Mouse (Mus musculus) neural tube, postnatal 0 days (tissue): ENCODE measurements around the gene Fdx1l. TPM values are rescaled to one million over a fixed set of nuclear protein-coding genes. Genes with fewer than 3 reads are reported as not detected.

Source experiments
- microRNA counts: library from miRNA; unstranded; fragments of <30 nt; microRNA quantifications from one replicate; lab custom pipeline; 2015
- microRNA-seq: library from miRNA; unstranded; fragments of <30 nt; microRNA quantifications from one replicate; pipeline ENCODE4, GENCODE M21; 2016
- polyA plus RNA-seq: library from polyadenylated mRNA; unstranded; fragments of >200 nt; fragmentation: Nextera tagmentation; extraction: Ambion mirVana; gene quantifications from 2 replicates; pipeline ENCODE4 v1.2.1, GENCODE M21; 2015

The Fdx1l gene
- 86.5 and 102 TPM in 2 replicates for polyA plus RNA-seq

GRCm38 (mm10) chr9:21073044-21073840, at the start of gene Fdx1l, which contains the start of gene Gm49373:
Gene Fdx1l (minus strand): TSS chr9:21073614.
Gene Gm49373 (minus strand): TSS chr9:21073096.

DNA sequence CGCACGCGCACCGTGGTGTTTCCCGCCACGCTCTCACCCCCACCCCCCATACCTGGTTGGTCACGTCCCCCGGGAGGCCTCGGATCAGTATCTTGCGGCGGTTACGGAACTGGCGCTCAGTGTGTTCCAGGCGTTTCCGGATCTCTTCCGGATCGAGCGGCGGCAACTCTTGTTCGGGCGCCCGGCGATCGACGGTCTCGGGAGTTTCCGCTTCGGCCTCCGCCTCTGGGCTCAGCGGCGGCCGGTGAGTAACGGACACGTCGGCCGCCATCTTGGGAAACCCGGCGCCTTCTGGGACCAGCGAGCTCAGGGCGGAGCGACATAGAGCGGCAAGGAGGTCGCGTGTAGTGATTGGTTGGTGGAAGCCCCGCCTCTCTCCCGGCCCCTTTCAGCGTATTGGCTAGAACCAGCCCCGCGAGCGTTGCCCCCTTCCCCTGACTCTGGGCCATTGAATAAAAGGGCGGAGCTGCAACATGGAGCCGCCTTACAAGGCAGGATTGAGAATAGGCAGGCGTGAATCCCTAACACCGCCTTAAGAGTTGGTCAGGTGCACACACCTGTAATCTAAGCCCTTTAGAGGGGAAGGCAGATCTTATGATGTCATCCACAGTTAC, 18.4 kb upstream of the Fdx1l start, which contains the start of the genes Gm38431 and Raver1:
Gm38431 (minus strand) TSS at position 291 of the 614 bp plus-strand sequence.
Raver1 (minus strand) TSS at position 302 of the 614 bp plus-strand sequence.

DNA sequence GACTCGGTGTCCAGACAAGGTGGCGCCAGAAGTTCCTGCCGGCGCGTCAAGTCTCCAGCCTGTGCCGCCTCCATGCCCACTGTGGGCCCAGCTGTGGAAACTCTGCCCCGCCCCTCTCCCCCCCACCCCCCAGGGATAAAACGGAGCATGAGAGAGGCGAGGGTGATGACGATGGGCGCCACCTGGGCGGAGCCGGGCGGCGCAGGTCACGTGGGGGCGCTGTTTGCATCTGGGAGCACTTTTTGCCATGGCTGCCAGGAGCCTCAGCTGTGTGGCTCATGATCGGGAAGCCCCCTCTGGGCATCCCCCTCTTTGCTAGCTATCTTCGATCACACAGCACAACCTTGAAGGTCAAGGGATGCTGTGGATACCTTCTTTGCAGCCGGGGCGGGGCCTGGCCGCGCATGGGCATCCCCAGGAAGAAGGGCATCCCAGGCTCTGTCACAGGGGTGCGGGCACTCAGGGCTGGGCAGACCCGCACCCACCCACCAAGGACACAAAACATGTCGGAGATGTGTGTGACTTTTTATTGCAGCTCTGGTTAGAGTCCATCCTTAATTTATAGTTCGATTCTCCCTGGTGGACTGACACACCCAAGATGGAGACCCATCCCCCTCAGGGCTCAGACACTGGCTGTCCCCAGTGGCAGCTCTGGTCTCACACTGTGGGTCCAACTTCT, 6.3 kb downstream of the Fdx1l start, which contains the start of gene Zglp1:
Zglp1 (minus strand) TSS at position 88 of the 679 bp plus-strand sequence.

DNA sequence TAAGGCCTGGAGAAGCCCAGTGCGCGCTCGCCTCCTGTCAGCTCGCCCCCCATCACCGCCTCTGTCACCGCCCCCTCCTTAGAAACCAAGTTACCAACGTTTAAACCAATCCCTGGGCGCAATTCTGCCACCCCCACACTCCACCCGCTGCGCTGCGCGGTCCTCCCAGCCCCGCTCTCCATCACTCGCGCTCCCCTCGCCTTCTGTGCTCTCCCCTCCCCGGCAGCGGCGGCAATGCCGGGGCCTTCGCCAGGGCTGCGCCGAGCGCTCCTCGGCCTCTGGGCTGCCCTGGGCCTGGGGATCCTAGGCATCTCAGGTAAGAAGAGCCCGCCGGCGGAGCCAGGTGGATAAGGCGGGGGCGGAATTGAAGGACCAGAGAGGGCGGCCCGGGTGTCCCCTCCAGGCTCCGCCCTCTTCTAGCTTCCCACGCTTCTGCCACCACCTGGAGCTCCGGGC, 41.5 kb downstream of the Fdx1l start, which contains the start of gene Icam5:
Icam5 (plus strand) TSS at position 178 of the 456 bp plus-strand sequence.

GRCm38 (mm10) chr9:21029291-21030054, 43.9 kb downstream of the Fdx1l start, which contains the start of gene Icam4:
Gene Icam4 (plus strand): TSS chr9:21029373.

MicroRNAs encoded within 50 kb of the gene (microRNA counts, 519-probe panel; counts per million panel counts)
- 40.5 counts per million for microRNA mmu-miR-1900 (lab: Ali Mortazavi, UCI)

Small RNA genes within 50 kb of the gene (microRNA-seq; reads per million reads assigned to microRNA genes)
- gene Mir1900 (not detected), gene Mir7082 (not detected)

Other genes with a start within 250 kb of the Fdx1l start
- 36.1 and 49.9 TPM in 2 replicates for gene A230050P20Rik, start 205.0 kb downstream of the Fdx1l start, polyA plus RNA-seq
- gene Angptl6, start 193.9 kb downstream of the Fdx1l start, polyA plus RNA-seq = 11.4 and 13.0 TPM in 2 replicates
- gene Ppan, start 185.4 kb downstream of the Fdx1l start, polyA plus RNA-seq = 37.3 and 39.7 TPM in 2 replicates
- 211 and 231 TPM in 2 replicates for gene Eif3g, start 175.0 kb downstream of the Fdx1l start, polyA plus RNA-seq
- gene Dnmt1, start 113.7 kb downstream of the Fdx1l start, polyA plus RNA-seq = 32.3 and 33.8 TPM in 2 replicates
- gene S1pr2, start 96.8 kb downstream of the Fdx1l start, polyA plus RNA-seq = 7.4 and 10.6 TPM in 2 replicates
- 133 and 135 TPM in 2 replicates for gene Mrpl4, start 70.9 kb downstream of the Fdx1l start, polyA plus RNA-seq
- 3.2 and 3.8 TPM in 2 replicates for gene Icam1, start 57.6 kb downstream of the Fdx1l start, polyA plus RNA-seq
- gene Icam4, start 44.2 kb downstream of the Fdx1l start, polyA plus RNA-seq = 0.57 TPM in 1 of 2 replicates, not detected in the other
- 4.0 and 4.1 TPM in 2 replicates for gene Icam5, start 41.5 kb downstream of the Fdx1l start, polyA plus RNA-seq
- gene Zglp1, start 6.5 kb downstream of the Fdx1l start, polyA plus RNA-seq = 0.49 and 2.1 TPM in 2 replicates
- 1.1 and 1.2 TPM in 2 replicates for gene Gm49373, start 518 bp downstream of the Fdx1l start, polyA plus RNA-seq
- gene Gm38431, start 18.4 kb upstream of the Fdx1l start, polyA plus RNA-seq = 0.35 and 0.42 TPM in 2 replicates
- gene Raver1, start 18.4 kb upstream of the Fdx1l start, polyA plus RNA-seq = 16.6 and 21.1 TPM in 2 replicates
- 6.5 and 7.0 TPM in 2 replicates for gene Tyk2, start 57.6 kb upstream of the Fdx1l start, polyA plus RNA-seq
- gene Cdc37, start 76.4 kb upstream of the Fdx1l start, polyA plus RNA-seq = 152 and 155 TPM in 2 replicates
- 49.6 and 56.9 TPM in 2 replicates for gene Pde4a, start 92.1 kb upstream of the Fdx1l start, polyA plus RNA-seq
- gene Keap1, start 165.7 kb upstream of the Fdx1l start, polyA plus RNA-seq = 60.8 and 64.1 TPM in 2 replicates
- 5.5 and 5.9 TPM in 2 replicates for gene S1pr5, start 174.8 kb upstream of the Fdx1l start, polyA plus RNA-seq
- gene Atg4d, start 191.7 kb upstream of the Fdx1l start, polyA plus RNA-seq = 41.7 and 48.3 TPM in 2 replicates
- 11.8 and 12.0 TPM in 2 replicates for gene Kri1, start 214.4 kb upstream of the Fdx1l start, polyA plus RNA-seq
- 157 and 165 TPM in 2 replicates for gene Cdkn2d, start 217.8 kb upstream of the Fdx1l start, polyA plus RNA-seq
- gene Ap1m2, start 238.7 kb upstream of the Fdx1l start, polyA plus RNA-seq = 3.5 and 4.4 TPM in 2 replicates
- 47.3 and 53.9 TPM in 2 replicates for gene Slc44a2, start 247.1 kb upstream of the Fdx1l start, polyA plus RNA-seq